Comparison of ENCODE assay signal across 14 mouse cellular contexts in genomic region chr7:127007313-127008024, GRCm38 (mm10). TPM values are rescaled to one million over a fixed set of nuclear protein-coding genes. Genes with fewer than 3 reads are reported as not detected.
DNase-seq lines count a peak whose midpoint lies in the region; ATAC-seq and TF ChIP-seq lines count a peak whose summit lies in the region.
"Had no signal": no experiment of that assay in that cellular context is flagged by ENCODE, and none has a peak within 500 bp of the region (broad histone marks: within the 10 kb centered on the region; RNA-seq: fewer than 3 reads in every experiment).

No protein-coding gene starts in this region.

- H3K9me3 ChIP-seq in heart, embryonic 11.5 days (replicated peaks; ENCODE audit: control insufficient read depth, low read length) = no peaks in the 10 kb centered on the region
- no peaks in the 10 kb centered on the region for H3K9me3 ChIP-seq in CH12.LX (replicated peaks; ENCODE audit: low read length)
- H3K9me3 ChIP-seq in ES-Bruce4 (replicated peaks; ENCODE audit: control insufficient read depth, insufficient read depth, low read length, poor library complexity, severe bottlenecking) = no peaks in the 10 kb centered on the region
- no peaks in the 10 kb centered on the region for H3K9me3 ChIP-seq in intestine, postnatal 0 days (ENCODE audit: control insufficient read depth)
- no peaks in the 10 kb centered on the region for H3K9me3 ChIP-seq in midbrain, embryonic 16.5 days (replicated peaks; ENCODE audit: control insufficient read depth, low read length, poor library complexity, severe bottlenecking)
- H3K9me3 ChIP-seq: embryonic facial prominence, embryonic 12.5 days had no signal

- TF ChIP-seq POLR2A in CH12.LX (IDR thresholded peaks at IDR 0.05; ENCODE audit: low read depth, low read length) (no peak), ES-Bruce4 (IDR thresholded peaks at IDR 0.05; ENCODE audit: insufficient read depth, low read length) (no peak)

- TF ChIP-seq EP300 in CH12.LX (IDR thresholded peaks at IDR 0.05; ENCODE audit: low read length) = no peak
- peak; percentile 57; the same call in 1 of the 2 replicates for TF ChIP-seq EP300 in ES-Bruce4 (IDR thresholded peaks at IDR 0.05; ENCODE audit: insufficient read depth, low read depth, low read length)

- H3K27ac ChIP-seq in heart, embryonic 11.5 days (ENCODE audit: low read depth, low read length) = no peak overlapping the region
- H3K27ac ChIP-seq in CH12.LX (ENCODE audit: insufficient read depth, low read depth) = no peak overlapping the region; the same call in 1 of the 2 replicates
- peak overlapping the region; percentile 79 for H3K27ac ChIP-seq in ES-Bruce4 (ENCODE audit: insufficient read depth, low read length)
- H3K27ac ChIP-seq in intestine, postnatal 0 days (ENCODE audit: low read depth, low read length) = peak overlapping the region; percentile 94
- no peak overlapping the region for H3K27ac ChIP-seq in midbrain, embryonic 16.5 days (ENCODE audit: low read length)

- no peak for DNase-seq in heart, postnatal 36 days
- no peak for DNase-seq in CH12.LX (ENCODE audit: extremely low read depth)
- no peak for DNase-seq in frontal cortex, postnatal 25 days (ENCODE audit: low spot score in 2 of 2)
- DNase-seq: kidney, adult 2 months; lung, adult 2 months had no signal

- intact Hi-C loops in heart, postnatal 36 days (cut with DNase I) = no loop called here

- no peak overlapping the region for H3K4me2 ChIP-seq in heart, embryonic 11.5 days
- no peak overlapping the region for H3K4me2 ChIP-seq in CH12.LX (ENCODE audit: insufficient read depth, low read depth, poor library complexity, severe bottlenecking)
- no peak overlapping the region for H3K4me2 ChIP-seq in intestine, postnatal 0 days (replicated peaks; ENCODE audit: low read depth)
- no peak overlapping the region for H3K4me2 ChIP-seq in midbrain, embryonic 16.5 days (ENCODE audit: low read length)
- H3K4me2 ChIP-seq: embryonic facial prominence, embryonic 12.5 days had no signal

- 82% methylated on average over 6 of the region's 6 CpGs for WGBS in heart, embryonic 11.5 days (ENCODE audit: insufficient replicate concordance)
- WGBS in intestine, postnatal 0 days = 77% methylated on average over 6 of the region's 6 CpGs
- WGBS in midbrain, embryonic 16.5 days = 85% methylated on average over 6 of the region's 6 CpGs

- H3K4me3 ChIP-seq in heart, embryonic 11.5 days (ENCODE audit: low read depth, low read length) = no peak overlapping the region
- H3K4me3 ChIP-seq in CH12.LX (replicated peaks in 1 of 3; ENCODE audit: low read depth in 2 of 3, low read length in 2 of 3, poor library complexity in 1 of 3) = peak overlapping the region in 1 of 3 experiments; percentile 33
- no peak overlapping the region for H3K4me3 ChIP-seq in ES-Bruce4 (ENCODE audit: low read depth, low read length)
- no peak overlapping the region for H3K4me3 ChIP-seq in intestine, postnatal 0 days (ENCODE audit: low read depth, low read length)
- H3K4me3 ChIP-seq in midbrain, embryonic 16.5 days (ENCODE audit: low read depth, low read length) = no peak overlapping the region
- H3K4me3 ChIP-seq: embryonic facial prominence, embryonic 12.5 days had no signal

- in situ Hi-C loops in CH12.LX (cut with MboI; ENCODE audit: low pct_ligation_motif_present, low pct_unique_long_range_greater_than_20kb, low sequenced_read_pairs) = no loop called here

- TF ChIP-seq CTCF in CH12.LX (conservative IDR thresholded peaks at IDR 0.05 in 1 of 2, IDR thresholded peaks at IDR 0.05 in 1 of 2; ENCODE audit: low read depth in 2 of 2, low read length in 2 of 2) (no peak), ES-Bruce4 (IDR thresholded peaks at IDR 0.05; ENCODE audit: low read depth, low read length) (no peak)
- no peak for TF ChIP-seq CTCF in intestine, postnatal 0 days (IDR thresholded peaks at IDR 0.05; ENCODE audit: low read depth)

- peaks cover 9% of the 10 kb centered on the region; the same call in 1 of the 2 replicates for H3K4me1 ChIP-seq in heart, embryonic 11.5 days (ENCODE audit: control insufficient read depth, insufficient read depth, low read length)
- H3K4me1 ChIP-seq in CH12.LX (ENCODE audit: control insufficient read depth in 1 of 2, insufficient read depth in 2 of 2) (peaks cover 22 to 79% of the 10 kb centered on the region in 2 experiments), ES-Bruce4 (ENCODE audit: control insufficient read depth, insufficient read depth, low read length) (peaks cover 5% of the 10 kb centered on the region)
- peaks cover 15% of the 10 kb centered on the region for H3K4me1 ChIP-seq in intestine, postnatal 0 days (replicated peaks; ENCODE audit: control insufficient read depth, insufficient read depth, low read length)
- no peaks in the 10 kb centered on the region; the same call in 1 of the 2 replicates for H3K4me1 ChIP-seq in midbrain, embryonic 16.5 days (ENCODE audit: control insufficient read depth, insufficient read depth, low read length)

- no peaks in the 10 kb centered on the region for H3K36me3 ChIP-seq in heart, embryonic 11.5 days (ENCODE audit: control insufficient read depth, insufficient read depth, low read length)
- peaks cover 0 to 23% of the 10 kb centered on the region in 2 experiments for H3K36me3 ChIP-seq in CH12.LX (replicated peaks in 1 of 2; ENCODE audit: control insufficient read depth in 1 of 2, insufficient read depth in 1 of 2, low read length in 1 of 2)
- H3K36me3 ChIP-seq in ES-Bruce4 (ENCODE audit: control insufficient read depth, insufficient read depth, low read length, poor library complexity, severe bottlenecking) = no peaks in the 10 kb centered on the region
- H3K36me3 ChIP-seq in intestine, postnatal 0 days (ENCODE audit: control insufficient read depth, insufficient read depth) = no peaks in the 10 kb centered on the region
- H3K36me3 ChIP-seq in midbrain, embryonic 16.5 days (ENCODE audit: control insufficient read depth, insufficient read depth, low read length) = no peaks in the 10 kb centered on the region

- no peaks in the 10 kb centered on the region for H3K27me3 ChIP-seq in heart, embryonic 11.5 days (ENCODE audit: control insufficient read depth, insufficient read depth, low read length)
- H3K27me3 ChIP-seq in CH12.LX (replicated peaks) (no peaks in the 10 kb centered on the region), ES-Bruce4 (ENCODE audit: control insufficient read depth, insufficient read depth, low read length, poor library complexity, severe bottlenecking) (no peaks in the 10 kb centered on the region)
- no peaks in the 10 kb centered on the region for H3K27me3 ChIP-seq in intestine, postnatal 0 days (replicated peaks; ENCODE audit: control insufficient read depth, insufficient read depth, low read length)
- H3K27me3 ChIP-seq in midbrain, embryonic 16.5 days (ENCODE audit: control insufficient read depth, insufficient read depth, low read depth, low read length) = no peaks in the 10 kb centered on the region
- H3K27me3 ChIP-seq: embryonic facial prominence, embryonic 12.5 days had no signal

- dilution Hi-C loops in CH12.LX (cut with MboI; ENCODE audit: extremely low pct_ligation_motif_present, extremely low pct_unique_long_range_greater_than_20kb, low sequenced_read_pairs) = no loop called here

- ATAC-seq in heart, embryonic 11.5 days (replicated peaks; ENCODE audit: insufficient number of reproducible peaks, low FRiP score, low TSS enrichment) = no peak
- ATAC-seq in intestine, postnatal 0 days = no peak
- ATAC-seq in midbrain, embryonic 16.5 days = no peak

- H3K9ac ChIP-seq in heart, embryonic 11.5 days (ENCODE audit: low read depth, low read length) = 0 out of 2 replicates have a peak overlapping the region, but pooled peaks have one; percentile 10
- H3K9ac ChIP-seq in CH12.LX (ENCODE audit: insufficient read depth, low read depth) (0 out of 2 replicates have a peak overlapping the region, but pooled peaks have one; percentile 53), ES-Bruce4 (ENCODE audit: low read depth, poor library complexity, severe bottlenecking) (no peak overlapping the region)
- no peak overlapping the region for H3K9ac ChIP-seq in intestine, postnatal 0 days (ENCODE audit: low read depth, low read length)
- no peak overlapping the region for H3K9ac ChIP-seq in midbrain, embryonic 16.5 days (ENCODE audit: low read depth, low read length)
- H3K9ac ChIP-seq: embryonic facial prominence, embryonic 12.5 days had no signal

- no peak for TF ChIP-seq RAD21 in CH12.LX (IDR thresholded peaks at IDR 0.05; ENCODE audit: low read depth, low read length)

- H3K79me2 ChIP-seq in CH12.LX (replicated peaks; ENCODE audit: control insufficient read depth, extremely low read depth, insufficient read depth, poor library complexity, severe bottlenecking) = no peaks in the 10 kb centered on the region; the same call in 1 of the 2 replicates

RNA-seq across cellular contexts. Expression of gene Mvp, which starts 7.0 kb away (rescaled TPM):
- polyA plus RNA-seq in heart, embryonic 11.5 days (2014; fragmentation: Nextera tagmentation; extraction: Ambion mirVana) = 8.2 and 8.5 TPM in 2 replicates
- 10 to 100 TPM; 53.5 to 57.7 TPM for total RNA-seq in heart, postnatal 36 days (2021)
- total RNA-seq in CH12.LX (2012; rRNA removed) (42.1 and 52.1 TPM in 2 replicates), CH12.LX (2014; rRNA removed) (33.3 and 35.5 TPM in 2 replicates)
- polyA plus RNA-seq in CH12.LX (2012; ENCODE audit: insufficient read length, low read depth) (53.7 and 63.5 TPM in 2 replicates), ES-Bruce4 (2011; ENCODE audit: insufficient read depth, insufficient read length, low read depth, missing spikeins) (17.9 and 18.8 TPM in 2 replicates)
- 79.8 and 81.0 TPM in 2 replicates for polyA plus RNA-seq in intestine, postnatal 0 days (2015; fragmentation: Nextera tagmentation; extraction: Ambion mirVana)
- 2.9 and 3.2 TPM in 2 replicates for polyA plus RNA-seq in midbrain, embryonic 16.5 days (2015; fragmentation: Nextera tagmentation; extraction: Ambion mirVana)

RNA-seq across cellular contexts. Expression of gene Pagr1b, which starts 8.8 kb away (rescaled TPM):
- not detected in 2 replicates for polyA plus RNA-seq in heart, embryonic 11.5 days (2014; fragmentation: Nextera tagmentation; extraction: Ambion mirVana)
- total RNA-seq in heart, postnatal 36 days (2021) = not detected
- total RNA-seq in CH12.LX (2012; rRNA removed) = 0.25 and 0.30 TPM in 2 replicates
- not detected in 2 replicates for total RNA-seq in CH12.LX (2014; rRNA removed)
- polyA plus RNA-seq in CH12.LX (2012; ENCODE audit: insufficient read length, low read depth) = 2.8 and 6.6 TPM in 2 replicates
- 22.1 and 26.6 TPM in 2 replicates for polyA plus RNA-seq in ES-Bruce4 (2011; ENCODE audit: insufficient read depth, insufficient read length, low read depth, missing spikeins)
- 0.68 TPM in 1 of 2 replicates, not detected in the other for polyA plus RNA-seq in intestine, postnatal 0 days (2015; fragmentation: Nextera tagmentation; extraction: Ambion mirVana)
- 0.50 TPM in 1 of 2 replicates, not detected in the other for polyA plus RNA-seq in midbrain, embryonic 16.5 days (2015; fragmentation: Nextera tagmentation; extraction: Ambion mirVana)
- total RNA-seq: hematopoietic stem cell, adult 5-6 weeks; layer of hippocampus, adult 18-20 months; megakaryocyte progenitor cell, adult 5-6 weeks had no signal

RNA-seq across cellular contexts. Expression of gene Pagr1a, which starts 9.7 kb away (rescaled TPM):
- 50.9 and 53.2 TPM in 2 replicates for polyA plus RNA-seq in heart, embryonic 11.5 days (2014; fragmentation: Nextera tagmentation; extraction: Ambion mirVana)
- 10 to 100 TPM in 1 of 2 experiments, not detected in 1; 11.8 TPM for total RNA-seq in heart, postnatal 36 days (2021)
- 56.9 and 60.0 TPM in 2 replicates for total RNA-seq in CH12.LX (2012; rRNA removed)
- 12.0 and 24.9 TPM in 2 replicates for total RNA-seq in CH12.LX (2014; rRNA removed)
- polyA plus RNA-seq in CH12.LX (2012; ENCODE audit: insufficient read length, low read depth) = 69.4 and 71.3 TPM in 2 replicates
- 12.7 and 27.9 TPM in 2 replicates for polyA plus RNA-seq in ES-Bruce4 (2011; ENCODE audit: insufficient read depth, insufficient read length, low read depth, missing spikeins)
- 26.4 and 37.5 TPM in 2 replicates for polyA plus RNA-seq in intestine, postnatal 0 days (2015; fragmentation: Nextera tagmentation; extraction: Ambion mirVana)
- polyA plus RNA-seq in midbrain, embryonic 16.5 days (2015; fragmentation: Nextera tagmentation; extraction: Ambion mirVana) = 33.8 and 62.5 TPM in 2 replicates

RNA-seq across cellular contexts. Expression of gene Gm42742, which starts 13.4 kb away (rescaled TPM):
- polyA plus RNA-seq in heart, embryonic 11.5 days (2014; fragmentation: Nextera tagmentation; extraction: Ambion mirVana) = 36.6 and 40.9 TPM in 2 replicates
- total RNA-seq in heart, postnatal 36 days (2021) = 10 to 100 TPM; 25.2 to 28.6 TPM
- total RNA-seq in CH12.LX (2012; rRNA removed) (13.2 and 16.0 TPM in 2 replicates), CH12.LX (2014; rRNA removed) (37.1 and 45.1 TPM in 2 replicates)
- polyA plus RNA-seq in CH12.LX (2012; ENCODE audit: insufficient read length, low read depth) (6.1 and 14.9 TPM in 2 replicates), ES-Bruce4 (2011; ENCODE audit: insufficient read depth, insufficient read length, low read depth, missing spikeins) (2.2 and 23.9 TPM in 2 replicates)
- 15.7 and 27.1 TPM in 2 replicates for polyA plus RNA-seq in intestine, postnatal 0 days (2015; fragmentation: Nextera tagmentation; extraction: Ambion mirVana)
- polyA plus RNA-seq in midbrain, embryonic 16.5 days (2015; fragmentation: Nextera tagmentation; extraction: Ambion mirVana) = 30.9 and 61.5 TPM in 2 replicates

RNA-seq across cellular contexts. Expression of gene Prrt2, which starts 13.5 kb away (rescaled TPM):
- 4.5 and 5.0 TPM in 2 replicates for polyA plus RNA-seq in heart, embryonic 11.5 days (2014; fragmentation: Nextera tagmentation; extraction: Ambion mirVana)
- total RNA-seq in heart, postnatal 36 days (2021) = 1 to 10 TPM in 1 of 2 experiments, under 1 TPM in 1; 0.57 to 1.2 TPM
- not detected in 2 replicates for total RNA-seq in CH12.LX (2012; rRNA removed)
- total RNA-seq in CH12.LX (2014; rRNA removed) = 0.09 TPM in 1 of 2 replicates, not detected in the other
- 1.2 TPM in 2 replicates for polyA plus RNA-seq in CH12.LX (2012; ENCODE audit: insufficient read length, low read depth)
- polyA plus RNA-seq in ES-Bruce4 (2011; ENCODE audit: insufficient read depth, insufficient read length, low read depth, missing spikeins) = 3.5 and 6.7 TPM in 2 replicates
- 2.5 and 2.7 TPM in 2 replicates for polyA plus RNA-seq in intestine, postnatal 0 days (2015; fragmentation: Nextera tagmentation; extraction: Ambion mirVana)
- 40.9 and 63.3 TPM in 2 replicates for polyA plus RNA-seq in midbrain, embryonic 16.5 days (2015; fragmentation: Nextera tagmentation; extraction: Ambion mirVana)
- total RNA-seq: monocyte, adult 5-6 weeks had no signal

Comparison
In these comparisons a context has a peak if more than half of its experiments do, and no peak if none do; other contexts are left out.
1. H3K27ac ChIP-seq: peak in ES-Bruce4 (single experiment) and intestine, postnatal 0 days (single experiment); none in heart, embryonic 11.5 days (single experiment), CH12.LX (single experiment) and midbrain, embryonic 16.5 days (single experiment).
2. H3K9ac ChIP-seq: peak in heart, embryonic 11.5 days (single experiment) and CH12.LX (single experiment); none in ES-Bruce4 (single experiment), intestine, postnatal 0 days (single experiment) and midbrain, embryonic 16.5 days (single experiment).